Mouse (Mus musculus) right cerebral cortex, postnatal 25 days (tissue): ENCODE measurements at regions not wholly inside any gene's neighbourhood (a gene's known extent, or its start where the extent isn't known, plus 50 kb on each side); places are given as distances from the start of the nearest gene placed in this dataset.

Experiments used
- DNase-seq: peaks from one replicate; pipeline ENCODE4 v3.0.0; 2022

DNA sequence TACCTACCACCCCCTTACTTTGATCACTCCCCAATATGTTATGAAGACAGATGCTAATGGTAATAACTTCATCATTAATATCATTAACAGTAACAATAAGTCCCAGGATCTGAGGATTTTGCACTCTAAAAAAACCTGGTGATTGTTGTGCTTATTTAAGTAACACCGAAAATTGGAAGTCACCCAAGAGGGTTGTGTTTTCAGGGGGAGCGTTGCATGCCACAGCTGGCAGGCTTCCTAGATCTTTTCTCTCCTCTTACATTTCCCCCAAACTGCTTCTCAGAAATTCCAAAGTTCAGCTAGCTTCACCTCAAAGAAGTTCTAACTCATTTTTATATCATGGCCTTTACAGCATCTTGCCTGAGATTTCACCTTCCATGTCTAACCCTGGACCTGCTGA lies 444.3 kb downstream of the Gm826 start:
- DNase-seq: no peak

DNA sequence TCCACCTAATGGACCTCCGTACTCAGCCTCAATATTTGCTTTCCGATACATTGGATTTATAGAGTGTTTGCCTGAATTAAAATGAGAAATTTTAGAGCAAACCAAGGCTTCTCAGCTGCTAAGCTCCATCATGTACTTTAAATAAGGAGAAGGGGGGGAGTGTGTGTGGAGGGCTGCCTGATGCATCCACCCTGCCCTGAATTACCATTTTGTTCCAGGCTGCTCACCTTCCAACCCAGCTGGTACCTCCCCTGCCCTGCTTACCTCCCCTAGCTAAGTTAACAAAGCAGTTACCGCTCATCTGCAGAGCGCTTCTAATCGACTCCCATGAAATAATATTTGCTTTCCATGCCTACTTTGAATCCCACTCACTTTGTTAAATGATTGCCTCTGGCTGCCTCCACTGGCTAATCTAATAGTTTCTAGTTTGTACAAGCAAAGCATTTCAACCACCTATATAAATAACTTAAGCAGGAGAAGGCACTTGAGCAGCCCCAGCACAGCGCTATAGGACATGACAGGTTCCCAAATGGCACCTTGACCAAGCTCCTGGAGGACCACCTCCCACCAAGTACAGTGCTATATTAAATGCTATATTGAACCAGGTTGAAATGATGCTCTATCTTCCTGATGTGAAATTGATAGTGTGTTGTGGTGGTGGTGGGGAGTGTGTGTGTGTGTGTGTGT lies 449.0 kb downstream of the Gm826 start:
- DNase-seq: no peak

DNA sequence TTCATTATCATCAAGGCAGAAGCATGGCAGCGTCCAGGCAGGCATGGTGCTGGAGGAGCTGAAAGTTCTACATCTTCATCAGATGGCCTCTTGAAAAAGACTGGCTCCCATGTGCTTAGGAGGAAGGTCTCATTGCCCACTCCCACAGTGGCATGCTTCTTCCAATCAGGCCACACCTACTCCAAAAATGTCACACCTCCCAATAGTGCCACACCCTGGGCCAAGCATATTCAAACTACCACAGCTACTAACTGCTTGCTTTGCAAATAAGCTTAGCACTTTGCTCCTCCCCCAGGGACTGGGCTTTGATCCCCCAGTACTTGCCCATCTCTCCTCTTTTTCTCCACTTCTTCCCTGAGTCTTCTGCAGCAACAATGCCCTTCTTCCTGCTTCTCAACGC lies 467.0 kb downstream of the Gm826 start:
- no peak for DNase-seq

DNA sequence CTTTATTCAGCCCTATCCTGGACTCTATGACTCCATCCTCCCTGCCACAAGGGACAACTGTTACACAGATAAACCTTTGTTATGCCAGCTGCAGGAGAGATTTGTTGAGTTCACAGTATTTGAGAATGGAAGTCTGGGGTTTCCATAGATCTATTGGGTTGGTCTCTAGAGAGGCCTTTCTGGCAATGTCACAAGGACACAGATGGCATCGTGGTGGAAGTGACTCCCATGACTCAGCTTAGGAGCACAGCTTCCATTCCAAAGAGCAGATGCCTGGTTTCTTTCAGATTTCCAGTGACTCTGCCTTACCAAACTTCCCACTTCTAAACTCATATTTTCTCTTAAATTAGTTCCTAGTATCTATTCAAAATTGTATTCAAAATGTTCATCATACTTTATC lies 467.6 kb downstream of the Gm826 start:
- no peak for DNase-seq

DNA sequence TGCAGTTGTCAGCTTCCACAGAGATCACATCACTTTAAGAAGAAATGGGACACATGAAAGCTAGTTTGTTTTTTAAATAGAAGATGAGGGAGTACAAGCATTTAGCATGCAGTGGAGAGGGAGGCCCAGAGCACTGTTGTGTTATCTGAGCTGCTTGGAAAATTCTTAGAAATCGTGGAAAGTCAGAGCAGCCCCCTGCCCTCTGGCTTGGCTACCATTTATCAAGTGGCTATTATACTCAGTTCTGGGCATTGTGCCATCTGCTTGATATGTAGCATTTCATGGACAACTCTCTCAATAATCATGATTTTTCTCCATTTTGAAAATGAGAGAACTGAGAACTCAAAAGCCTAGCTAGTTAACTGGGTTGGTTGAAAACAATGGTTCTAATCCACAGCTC lies 470.8 kb downstream of the Gm826 start:
- no peak for DNase-seq

DNA sequence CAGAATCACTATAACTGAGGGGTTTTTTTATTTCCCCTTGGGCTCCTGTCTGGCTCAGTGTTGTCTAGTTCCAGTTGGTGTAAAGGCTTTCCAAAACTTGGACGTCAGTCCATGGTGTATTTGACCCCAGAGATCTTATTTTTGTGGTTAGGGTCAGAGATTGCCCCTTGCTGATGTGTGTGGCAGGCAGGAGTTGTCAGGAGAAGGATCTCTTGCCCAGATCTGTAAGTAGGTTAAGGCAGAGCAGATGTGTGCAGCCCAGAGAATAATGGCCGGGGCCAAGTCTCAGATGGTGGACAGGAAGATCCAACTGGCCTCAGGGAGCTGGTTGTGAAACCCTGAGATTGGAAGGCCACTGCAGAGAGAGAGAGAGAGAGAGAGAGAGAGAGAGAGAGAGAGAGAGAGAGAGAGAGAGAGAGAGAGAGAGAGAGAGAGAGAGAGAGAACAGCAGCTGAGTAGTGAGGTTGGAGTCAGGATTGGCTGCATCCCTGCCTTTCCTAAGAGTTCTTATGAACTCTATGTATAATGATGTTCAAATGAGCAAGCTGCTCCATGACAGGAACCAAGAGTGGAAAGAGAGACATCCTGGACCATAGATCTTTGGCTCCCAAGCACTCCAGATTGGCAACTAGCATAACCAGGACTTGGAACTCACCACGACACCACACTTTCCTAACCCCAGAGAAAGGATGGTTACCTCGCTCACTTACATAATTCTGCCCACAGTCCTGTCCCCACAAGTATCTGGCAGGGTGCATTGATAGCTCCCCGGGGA lies 479.9 kb downstream of the Gm826 start:
- no peak for DNase-seq

DNA sequence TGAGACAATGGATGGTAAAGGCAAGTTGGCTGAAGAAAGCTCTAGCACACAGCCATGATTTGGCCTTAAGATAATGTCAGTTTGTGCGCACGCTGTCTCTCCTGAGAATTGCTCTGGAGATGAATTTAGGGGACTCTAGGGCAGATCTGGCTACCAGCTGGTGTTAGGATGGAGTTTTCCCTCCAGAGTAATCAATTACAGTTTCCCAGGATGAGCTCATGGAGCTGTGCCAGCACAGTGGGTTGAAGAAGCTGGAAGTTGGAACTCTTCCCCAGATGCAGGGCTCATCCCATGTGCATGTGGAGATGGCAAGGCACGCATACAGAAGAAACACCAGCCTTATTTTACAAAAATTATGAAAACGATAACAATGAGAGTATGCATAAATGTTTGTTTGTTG lies 481.0 kb downstream of the Gm826 start:
- no peak for DNase-seq

DNA sequence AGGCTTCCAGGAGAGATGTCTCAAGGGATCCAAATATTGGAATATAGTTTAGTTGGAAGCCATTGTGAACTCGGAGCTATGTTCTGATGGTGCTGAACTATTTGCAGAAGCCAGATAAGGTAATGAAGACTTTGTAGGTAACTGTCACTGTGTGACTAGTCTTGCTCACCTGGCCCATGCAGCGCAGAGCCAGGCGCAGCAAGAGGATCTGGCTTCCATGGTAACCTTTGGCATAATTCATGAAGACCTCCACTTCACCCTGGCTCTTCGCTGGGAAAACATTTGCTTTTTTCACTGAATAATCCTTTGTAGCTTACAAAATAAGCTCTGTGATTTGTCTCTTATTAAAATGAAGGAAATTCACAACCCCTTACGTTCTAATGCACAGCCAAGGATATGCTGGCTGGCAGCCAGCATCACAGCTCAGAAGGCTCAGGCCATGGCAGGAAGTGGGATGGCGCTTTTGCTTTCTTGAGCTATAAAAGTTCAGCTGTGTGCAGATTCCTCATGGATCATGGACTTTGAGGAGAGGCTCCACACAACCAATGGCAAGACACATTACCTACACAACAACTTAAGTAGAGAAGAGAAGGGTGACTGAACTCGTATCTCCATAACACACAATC lies 501.4 kb downstream of the Gm826 start:
- no peak for DNase-seq

DNA sequence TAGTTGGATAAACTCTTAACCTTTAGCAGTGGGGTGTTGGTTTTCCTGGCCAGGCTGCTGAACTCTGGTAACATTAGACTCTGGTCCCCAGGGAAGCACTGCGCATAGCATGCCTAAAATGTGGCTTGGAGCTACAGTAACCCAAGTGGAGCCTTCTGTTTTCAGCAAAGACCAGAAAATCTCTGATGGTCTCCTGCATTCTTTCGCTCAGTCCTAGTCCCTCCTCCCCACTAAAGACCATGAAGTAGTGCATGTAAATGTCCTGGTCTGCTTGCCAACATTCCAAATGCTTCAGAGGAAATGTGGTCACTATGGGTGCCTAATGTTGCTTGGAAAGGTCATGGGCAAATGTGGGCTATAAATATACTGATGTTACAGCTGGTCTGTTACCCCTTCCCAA lies 507.5 kb downstream of the Gm826 start:
- no peak for DNase-seq

DNA sequence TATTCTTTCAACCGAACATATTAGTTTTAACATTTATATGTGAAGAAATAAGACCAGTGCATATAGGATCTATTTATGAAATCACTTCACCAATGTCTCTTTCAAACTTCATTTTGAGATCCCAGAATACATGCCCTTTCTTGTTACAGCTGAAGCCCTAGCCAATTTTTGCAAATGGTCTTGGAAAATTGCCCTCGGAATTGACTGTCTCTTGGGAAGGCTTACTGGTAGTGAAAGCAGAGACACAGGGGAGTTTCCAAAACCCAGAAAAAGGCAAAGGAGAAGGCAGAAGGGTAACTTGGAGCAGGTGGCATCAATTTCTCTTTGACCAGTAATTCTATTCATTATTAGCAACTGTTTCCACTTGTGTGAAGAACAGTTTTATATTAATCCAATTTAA lies 515.4 kb downstream of the Gm826 start:
- no peak for DNase-seq

DNA sequence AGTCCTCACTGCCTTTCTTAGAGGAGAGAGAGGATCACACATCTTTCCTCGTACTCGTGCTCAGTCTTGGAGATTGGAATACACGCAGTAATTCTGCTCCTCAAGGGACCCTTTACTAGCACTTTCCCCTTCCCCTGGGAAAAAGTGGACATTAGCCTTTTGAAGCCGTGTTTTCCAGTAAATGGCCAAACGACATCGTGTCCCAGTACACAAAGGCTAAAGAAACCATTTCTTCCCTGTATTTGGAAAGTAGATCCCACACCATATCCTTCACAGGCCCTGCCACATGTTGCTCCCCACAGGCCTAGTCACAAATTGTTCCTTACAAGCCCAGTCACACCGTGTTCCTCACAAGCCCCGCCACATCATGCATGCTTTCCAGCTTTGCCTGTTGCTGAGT lies 517.6 kb downstream of the Gm826 start:
- no peak for DNase-seq
